Mouse (Mus musculus) ES-E14 (cell line): Measurements from ENCODE around the gene Polm. TPM values are rescaled to one million over a fixed set of nuclear protein-coding genes. Genes with fewer than 3 reads are reported as not detected.

Experiments used
- DNase-seq: peaks from one replicate; pipeline ENCODE4 v3.0.0-alpha.2; 2013; ENCODE audit warnings: low read depth, low spot score
- H3K27ac ChIP-seq: 2 replicates; pipeline ENCODE4 v1.5.1; 2012; ENCODE audit warnings: low read depth, mild to moderate bottlenecking, low read length, moderate library complexity, mixed read lengths; ENCODE audit not compliant: poor library complexity, insufficient read depth, severe bottlenecking
- H3K36me3 ChIP-seq: 2 replicates; pipeline ENCODE4 v1.6.1; 2012; ENCODE audit warnings: mild to moderate bottlenecking, low read length, moderate library complexity, mixed read lengths; ENCODE audit not compliant: control insufficient read depth, poor library complexity, insufficient read depth, severe bottlenecking
- H3K4me1 ChIP-seq, 2 experiments: fragments of 150-350 bp in 1 of 2; sonication (generic) in 1 of 2; 2 replicates each; pipeline ENCODE4 v1.6.1; 2012; ENCODE audit warnings: low read length in 2 of 2, mild to moderate bottlenecking in 1 of 2, mixed read lengths in 1 of 2; ENCODE audit not compliant: control insufficient read depth in 2 of 2, insufficient read depth in 2 of 2, poor library complexity in 1 of 2
- H3K4me3 ChIP-seq, 2 experiments: fragments of 150-350 bp in 1 of 2; sonication (generic) in 1 of 2; 2 replicates each; pipeline ENCODE4 v1.5.1; 2012; ENCODE audit warnings: low read length in 2 of 2, low read depth in 1 of 2, mild to moderate bottlenecking in 1 of 2, mixed read lengths in 1 of 2; ENCODE audit not compliant: insufficient read depth in 1 of 2, poor library complexity in 1 of 2, severe bottlenecking in 1 of 2
- H3K9ac ChIP-seq: 2 replicates; pipeline ENCODE4 v1.6.1; 2012; ENCODE audit warnings: low read depth, mild to moderate bottlenecking, low read length, mixed read lengths; ENCODE audit not compliant: poor library complexity, insufficient read depth, severe bottlenecking
- H3K9me3 ChIP-seq: fragments of 150-350 bp; sonication (generic); 2 replicates; pipeline ENCODE4 v1.6.1; 2012; ENCODE audit warnings: low read depth, mild to moderate bottlenecking, low read length; ENCODE audit not compliant: control insufficient read depth, insufficient read depth
- CHD2 ChIP-seq: IDR thresholded peaks from 2 replicates; pipeline ENCODE4 v1.6.1; 2014; ENCODE audit warnings: mild to moderate bottlenecking, low read depth, low read length, inconsistent platforms
- HCFC1 ChIP-seq: IDR thresholded peaks from 2 replicates; pipeline ENCODE4 v1.6.1; 2012; ENCODE audit warnings: low read length, inconsistent platforms, borderline replicate concordance; ENCODE audit not compliant: insufficient read depth
- MAFK ChIP-seq: IDR thresholded peaks from 2 replicates; pipeline ENCODE4 v1.6.1; 2014; ENCODE audit warnings: mild to moderate bottlenecking, low read depth, low read length, inconsistent platforms; ENCODE audit not compliant: insufficient read depth
- ZC3H11A ChIP-seq: IDR thresholded peaks from 2 replicates; pipeline ENCODE4 v1.6.1; 2012; ENCODE audit warnings: low read depth, mild to moderate bottlenecking, inconsistent platforms, low read length, borderline replicate concordance
- ZNF384 ChIP-seq: IDR thresholded peaks from 2 replicates; pipeline ENCODE4 v1.6.1; 2012; ENCODE audit warnings: low read depth, low read length, inconsistent platforms
- in situ Hi-C, 2 experiments: fragments of 600-800 bp; cut with MboI; formaldehyde crosslinking; loops; one replicate each; pipeline ENCODE4 v1.15.1; 2025; ENCODE audit warnings: low sequenced_read_pairs in 2 of 2, inconsistent platforms in 1 of 2; ENCODE audit not compliant: unreplicated experiment in 2 of 2
- total RNA-seq: library from RNA; depleted of rRNA; stranded (reverse); fragments of 300-350 nt; gene quantifications from 2 replicates; pipeline ENCODE4 v1.2.3, GENCODE M21; 2012; rRNA removed

Polm gene
- total RNA-seq: 6.7 and 12.2 TPM in 2 replicates

- H3K4me1 ChIP-seq: peaks cover 0 to 8% of the 10 kb centered on the region in 2 experiments; a peak in 1 of 4 replicates
- peak within 1 kb of the TSS; percentile 41 for H3K27ac ChIP-seq
- TF ChIP-seq ZC3H11A: peak; percentile 5; the same call in 1 of the 2 replicates
- TF ChIP-seq MAFK: no peak
- TF ChIP-seq ZNF384: no peak
- no peak for TF ChIP-seq CHD2
- no peak; the same call in 1 of the 2 replicates for TF ChIP-seq HCFC1
- H3K9ac ChIP-seq: peak within 1 kb of the TSS; percentile 91
- peak; percentile 97 for DNase-seq
- H3K9me3 ChIP-seq: peaks cover 4% of the 10 kb centered on the region
- H3K4me3 ChIP-seq: peak within 1 kb of the TSS; percentile 80 to 82
- in situ Hi-C loops: no loop called here
- peaks cover 15% of the 10 kb centered on the region for H3K36me3 ChIP-seq
Measured at GRCm38 (mm10) chr11:5837251-5838246, at the start of gene Polm. Gene Polm (minus strand): TSS chr11:5838016.

- TF ChIP-seq ZNF384 (no peak), CHD2 (no peak), ZC3H11A (no peak), HCFC1 (no peak), MAFK (no peak)
- no peak overlapping the region; a peak in 1 of 4 replicates for H3K4me3 ChIP-seq
- H3K4me1 ChIP-seq: peaks cover 0 to 9% of the 10 kb centered on the region in 2 experiments; a peak in 1 of 4 replicates
- no peaks in the 10 kb centered on the region for H3K9me3 ChIP-seq
- DNase-seq: no peak
- H3K36me3 ChIP-seq: no peaks in the 10 kb centered on the region
- no peak overlapping the region for H3K27ac ChIP-seq
- no peak overlapping the region for H3K9ac ChIP-seq
- in situ Hi-C loops: no loop called here
Measured at GRCm38 (mm10) chr11:5887250-5887649, 49.4 kb upstream of the Polm start.

GRCm38 (mm10) chr11:5886187-5886586, 48.4 kb upstream of the Polm start:
- no peak for TF ChIP-seq HCFC1
- no peak for TF ChIP-seq ZC3H11A
- TF ChIP-seq ZNF384: no peak
- no peak for TF ChIP-seq CHD2
- TF ChIP-seq MAFK: no peak
- no peak overlapping the region for H3K9ac ChIP-seq
- H3K4me3 ChIP-seq: no peak overlapping the region
- no peaks in the 10 kb centered on the region for H3K36me3 ChIP-seq
- in situ Hi-C loops: no loop called here
- H3K9me3 ChIP-seq: no peaks in the 10 kb centered on the region
- H3K4me1 ChIP-seq: peaks cover 0 to 9% of the 10 kb centered on the region in 2 experiments; a peak in 1 of 4 replicates
- no peak for DNase-seq
- no peak overlapping the region for H3K27ac ChIP-seq

GRCm38 (mm10) chr11:5882518-5882917, 44.7 kb upstream of the Polm start:
- Histone ChIP-seq H3K27ac (no peak overlapping the region), H3K4me1 (peaks cover 6 to 11% of the 10 kb centered on the region in 2 experiments; a peak in 2 of 4 replicates), H3K4me3 (no peak overlapping the region), H3K9me3 (no peaks in the 10 kb centered on the region), H3K9ac (no peak overlapping the region), H3K36me3 (no peaks in the 10 kb centered on the region)
- DNase-seq: no peak
- in situ Hi-C loops: no loop called here
- no peak for TF ChIP-seq HCFC1
- no peak for TF ChIP-seq ZNF384
- no peak for TF ChIP-seq ZC3H11A
- TF ChIP-seq MAFK: no peak
- no peak for TF ChIP-seq CHD2
